Mouse (Mus musculus): ENCODE measurements at regions not wholly inside any gene's neighbourhood (a gene's known extent, or its start where the extent isn't known, plus 50 kb on each side); places are given as distances from the start of the nearest gene placed in this dataset.

GRCm38 (mm10) chr12:79906738-79907365, 206.0 kb downstream of the Zfp36l1 start:
- TF ChIP-seq CTCF (IDR thresholded peaks at IDR 0.05; ENCODE audit: extremely low read depth, insufficient read length, insufficient replicate concordance, low read depth, low read length), result no peak
- no peak for TF ChIP-seq POLR2A (IDR thresholded peaks at IDR 0.05; ENCODE audit: low read depth, low read length)

All from small intestine, adult 2 months (tissue).